Comparison of ENCODE assay signal across 24 mouse cellular contexts in genomic region chr1:150802642-150803041, GRCm38 (mm10).
DNase-seq lines count a peak whose midpoint lies in the region; ATAC-seq lines count a peak whose summit lies in the region.
"Had no signal": no experiment of that assay in that cellular context is flagged by ENCODE, and none has a peak within 500 bp of the region (broad histone marks: within the 10 kb centered on the region; RNA-seq: fewer than 3 reads in every experiment).

No protein-coding gene starts in this region.

- no peaks in the 10 kb centered on the region for H3K4me1 ChIP-seq in forebrain, embryonic 16.5 days (replicated peaks; ENCODE audit: control insufficient read depth, insufficient read depth, low read length)
- no peaks in the 10 kb centered on the region for H3K4me1 ChIP-seq in forebrain, embryonic 11.5 days (replicated peaks; ENCODE audit: control insufficient read depth, insufficient read depth, low read length)
- H3K4me1 ChIP-seq in midbrain, embryonic 15.5 days = no peaks in the 10 kb centered on the region
- 0 out of 2 replicates have a peak, but pooled peaks cover 5% of the 10 kb centered on the region for H3K4me1 ChIP-seq in midbrain, embryonic 13.5 days (replicated peaks)
- H3K4me1 ChIP-seq: embryonic facial prominence, embryonic 10.5 days had no signal

- H3K27ac ChIP-seq in forebrain, embryonic 16.5 days (ENCODE audit: low read length) = no peak overlapping the region
- H3K27ac ChIP-seq in forebrain, embryonic 11.5 days (ENCODE audit: low read depth, low read length) = no peak overlapping the region
- no peak overlapping the region for H3K27ac ChIP-seq in midbrain, embryonic 15.5 days
- no peak overlapping the region for H3K27ac ChIP-seq in midbrain, embryonic 13.5 days
- H3K27ac ChIP-seq: embryonic facial prominence, embryonic 10.5 days; embryonic facial prominence, embryonic 13.5 days; gastrocnemius, adult 2 months; hindbrain, embryonic 13.5 days; intestine, embryonic 15.5 days had no signal

- H3K36me3 ChIP-seq in forebrain, embryonic 16.5 days (ENCODE audit: control insufficient read depth, insufficient read depth) = no peaks in the 10 kb centered on the region
- no peaks in the 10 kb centered on the region for H3K36me3 ChIP-seq in forebrain, embryonic 11.5 days (ENCODE audit: control insufficient read depth, insufficient read depth, low read length)
- H3K36me3 ChIP-seq in midbrain, embryonic 15.5 days (replicated peaks) = no peaks in the 10 kb centered on the region
- H3K36me3 ChIP-seq in midbrain, embryonic 13.5 days = no peaks in the 10 kb centered on the region
- H3K36me3 ChIP-seq: hindbrain, embryonic 13.5 days; intestine, embryonic 15.5 days had no signal

- DNase-seq in forebrain, embryonic 11.5 days (ENCODE audit: low spot score) = no peak
- DNase-seq in retina, embryonic 14.5 days (ENCODE audit: low spot score) = peak; percentile 23
- DNase-seq in right cerebral cortex, postnatal 36 days (ENCODE audit: low spot score in 2 of 2) = no peak
- DNase-seq: adrenal gland, adult 2 months; adrenal gland, postnatal 14 days; cerebellum, adult 11-12 months; cerebellum, adult 8-10 months; cerebellum, postnatal 10 days; cerebellum, postnatal 36 days; embryo, embryonic 11 days; gastrocnemius, adult 2 months; gastrocnemius, postnatal 14 days; heart, adult 11 months had no signal

- H3K9ac ChIP-seq in forebrain, embryonic 16.5 days (replicated peaks; ENCODE audit: low read depth, low read length) = no peak overlapping the region
- no peak overlapping the region for H3K9ac ChIP-seq in forebrain, embryonic 11.5 days (ENCODE audit: low read length)
- H3K9ac ChIP-seq in midbrain, embryonic 15.5 days = no peak overlapping the region
- H3K9ac ChIP-seq in midbrain, embryonic 13.5 days (replicated peaks) = no peak overlapping the region
- H3K9ac ChIP-seq: embryonic facial prominence, embryonic 13.5 days; hindbrain, embryonic 13.5 days; intestine, embryonic 15.5 days had no signal

- no peaks in the 10 kb centered on the region for H3K27me3 ChIP-seq in forebrain, embryonic 16.5 days (replicated peaks; ENCODE audit: control insufficient read depth, insufficient read depth, low read length)
- no peaks in the 10 kb centered on the region for H3K27me3 ChIP-seq in forebrain, embryonic 11.5 days (ENCODE audit: control insufficient read depth, insufficient read depth, low read length)
- no peaks in the 10 kb centered on the region for H3K27me3 ChIP-seq in midbrain, embryonic 15.5 days (replicated peaks)
- H3K27me3 ChIP-seq in midbrain, embryonic 13.5 days = no peaks in the 10 kb centered on the region
- H3K27me3 ChIP-seq: embryonic facial prominence, embryonic 13.5 days; hindbrain, embryonic 13.5 days; intestine, embryonic 15.5 days had no signal

- no peak overlapping the region for H3K4me3 ChIP-seq in forebrain, embryonic 16.5 days (replicated peaks; ENCODE audit: low read length)
- H3K4me3 ChIP-seq in forebrain, embryonic 11.5 days (ENCODE audit: low read depth, low read length) = no peak overlapping the region
- H3K4me3 ChIP-seq in midbrain, embryonic 15.5 days = no peak overlapping the region
- no peak overlapping the region for H3K4me3 ChIP-seq in midbrain, embryonic 13.5 days (replicated peaks)
- H3K4me3 ChIP-seq: embryonic facial prominence, embryonic 10.5 days; embryonic facial prominence, embryonic 13.5 days; erythroblast, embryonic 14.5 days; gastrocnemius, adult 2 months; hindbrain, embryonic 13.5 days; intestine, embryonic 15.5 days had no signal

- no peak overlapping the region for H3K4me2 ChIP-seq in forebrain, embryonic 16.5 days (ENCODE audit: low read length)
- H3K4me2 ChIP-seq in forebrain, embryonic 11.5 days (ENCODE audit: low read depth, low read length, severe bottlenecking) = no peak overlapping the region
- no peak overlapping the region for H3K4me2 ChIP-seq in midbrain, embryonic 15.5 days
- H3K4me2 ChIP-seq in midbrain, embryonic 13.5 days (replicated peaks) = no peak overlapping the region
- H3K4me2 ChIP-seq: embryonic facial prominence, embryonic 13.5 days; heart, embryonic 11.5 days; hindbrain, embryonic 13.5 days; intestine, embryonic 15.5 days had no signal

- H3K9me3 ChIP-seq in forebrain, embryonic 16.5 days (ENCODE audit: control insufficient read depth, low read length) = no peaks in the 10 kb centered on the region
- no peaks in the 10 kb centered on the region for H3K9me3 ChIP-seq in forebrain, embryonic 11.5 days (ENCODE audit: control insufficient read depth, low read length)
- H3K9me3 ChIP-seq in midbrain, embryonic 15.5 days = no peaks in the 10 kb centered on the region
- H3K9me3 ChIP-seq in midbrain, embryonic 13.5 days = no peaks in the 10 kb centered on the region
- H3K9me3 ChIP-seq: embryonic facial prominence, embryonic 10.5 days; hindbrain, embryonic 13.5 days; intestine, embryonic 15.5 days had no signal

- peak; percentile 61; the same call in 1 of the 2 replicates for ATAC-seq in forebrain, embryonic 16.5 days
- ATAC-seq in forebrain, embryonic 11.5 days (replicated peaks; ENCODE audit: low FRiP score) = no peak
- ATAC-seq in midbrain, embryonic 15.5 days (replicated peaks) = peak; percentile 80; the same call in 1 of the 2 replicates
- ATAC-seq in midbrain, embryonic 13.5 days = no peak
- ATAC-seq: CD4-positive, CD25-positive, alpha-beta regulatory T cell, adult 4 months; hindbrain, embryonic 16.5 days; intestine, embryonic 15.5 days had no signal

- 85% methylated on average over 12 of the region's 12 CpGs for WGBS in forebrain, embryonic 16.5 days
- 84% methylated on average over 12 of the region's 12 CpGs for WGBS in forebrain, embryonic 11.5 days
- 67% methylated on average over 12 of the region's 12 CpGs for WGBS in midbrain, embryonic 15.5 days
- WGBS in midbrain, embryonic 13.5 days = 85% methylated on average over 12 of the region's 12 CpGs

Comparison
In these comparisons a context has a peak if more than half of its experiments do, and no peak if none do; other contexts are left out.
1. ATAC-seq: peak in forebrain, embryonic 16.5 days (single experiment) and midbrain, embryonic 15.5 days (single experiment); none in forebrain, embryonic 11.5 days (single experiment) and midbrain, embryonic 13.5 days (single experiment).